Mouse (Mus musculus) embryonic facial prominence, embryonic 14.5 days (tissue): ENCODE data around the gene Slc35g3. TPM values are rescaled to one million over a fixed set of nuclear protein-coding genes. Genes with fewer than 3 reads are reported as not detected.
A peak's percentile ranks its signal among the peaks of the same experiment; 100 is the strongest.

Source experiments
- ATAC-seq: fragments of 200-750 bp; cut with Nextera tagmentation; 2 replicates; pipeline ENCODE4 v1.8.0; 2017; ENCODE audit warnings: low read depth, moderate number of reproducible peaks, moderate TSS enrichment
- DNase-seq: peaks from one replicate; pipeline ENCODE4 v3.0.0-alpha.2; 2015; ENCODE audit warnings: low spot score
- H3K27ac ChIP-seq: fragments of 300-500 bp; sonication (generic); replicated peaks from 2 replicates; pipeline ENCODE4 v1.5.1; 2014; ENCODE audit warnings: low read depth, mild to moderate bottlenecking, low read length, moderate library complexity
- H3K27me3 ChIP-seq: fragments of 300-500 bp; sonication (generic); replicated peaks from 2 replicates; pipeline ENCODE4 v1.6.1; 2014; ENCODE audit warnings: low read length; ENCODE audit not compliant: control insufficient read depth, insufficient read depth
- H3K36me3 ChIP-seq: fragments of 300-500 bp; sonication (generic); 2 replicates; pipeline ENCODE4 v1.6.1; 2014; ENCODE audit warnings: low read length, mixed read lengths; ENCODE audit not compliant: control insufficient read depth, insufficient read depth
- H3K4me1 ChIP-seq: fragments of 300-500 bp; sonication (generic); 2 replicates; pipeline ENCODE4 v1.6.1; 2014; ENCODE audit warnings: antibody characterized with exemption, low read length; ENCODE audit not compliant: control insufficient read depth, insufficient read depth
- H3K4me2 ChIP-seq: fragments of 300-500 bp; sonication (generic); 2 replicates; pipeline ENCODE4 v1.6.1; 2014; ENCODE audit warnings: low read depth, mild to moderate bottlenecking, low read length, moderate library complexity, mixed read lengths
- H3K4me3 ChIP-seq: fragments of 300-500 bp; sonication (generic); 2 replicates; pipeline ENCODE4 v1.5.1; 2014; ENCODE audit warnings: low read depth, mild to moderate bottlenecking, low read length
- H3K9ac ChIP-seq: fragments of 300-500 bp; sonication (generic); 2 replicates; pipeline ENCODE4 v1.6.1; 2014; ENCODE audit warnings: low read depth, mild to moderate bottlenecking, low read length, moderate library complexity, mixed read lengths
- H3K9me3 ChIP-seq: fragments of 300-500 bp; sonication (generic); 2 replicates; pipeline ENCODE4 v1.6.1; 2016; ENCODE audit warnings: low read length; ENCODE audit not compliant: control insufficient read depth
- WGBS: fragments of 180-500 bp; shearing (Covaris S2); extraction: QIAGEN DNeasy Blood & Tissue Kit; methylation state at CpG from one replicate; pipeline ENCODE4 v1.1.7; 2014; 5-methylcytosine and 5-hydroxymethylcytosine counted together
- polyA plus RNA-seq: library from polyadenylated mRNA; unstranded; fragments of >200 nt; fragmentation: Nextera tagmentation; extraction: Ambion mirVana; gene quantifications from 2 replicates; pipeline ENCODE4 v1.2.1, GENCODE M21; 2014

The Slc35g3 gene
- polyA plus RNA-seq: 0.12 TPM in 1 of 2 replicates, not detected in the other

GRCm38 (mm10) chr11:69761868-69762267 is at the start of gene Slc35g3:
Gene Slc35g3, minus strand, starts transcription at chr11:69761968.
- 87% methylated on average over 1 of the region's 1 CpGs for WGBS

GRCm38 (mm10) chr11:69810280-69810679 is 48.5 kb upstream of the Slc35g3 start:
- no peak overlapping the region for H3K4me2 ChIP-seq
- DNase-seq (no peak), ATAC-seq (no peak)
- no peaks in the 10 kb centered on the region for H3K4me1 ChIP-seq
- H3K9ac ChIP-seq: no peak overlapping the region
- no peak overlapping the region for H3K4me3 ChIP-seq
- no peaks in the 10 kb centered on the region for H3K36me3 ChIP-seq
- no peak overlapping the region for H3K27ac ChIP-seq
- no peaks in the 10 kb centered on the region for H3K9me3 ChIP-seq
- peaks cover 7% of the 10 kb centered on the region for H3K27me3 ChIP-seq

More at GRCm38 (mm10) chr11:69761868-69762267, at the start of gene Slc35g3:
- no peaks in the 10 kb centered on the region for H3K9me3 ChIP-seq
- no peak within 1 kb of the TSS for H3K27ac ChIP-seq
- peaks cover 18% of the 10 kb centered on the region for H3K4me1 ChIP-seq
- no peak within 1 kb of the TSS for H3K4me2 ChIP-seq
- ATAC-seq (no peak), DNase-seq (no peak)
- no peaks in the 10 kb centered on the region for H3K36me3 ChIP-seq
- H3K9ac ChIP-seq: no peak within 1 kb of the TSS
- H3K27me3 ChIP-seq: no peaks in the 10 kb centered on the region
- no peak within 1 kb of the TSS for H3K4me3 ChIP-seq

GRCm38 (mm10) chr11:69807641-69808040 is 45.9 kb upstream of the Slc35g3 start:
- DNase-seq (no peak), ATAC-seq (no peak)
- Histone ChIP-seq H3K27me3 (peaks cover 28% of the 10 kb centered on the region), H3K4me3 (no peak overlapping the region), H3K4me2 (no peak overlapping the region), H3K9ac (no peak overlapping the region), H3K4me1 (peaks cover 22% of the 10 kb centered on the region), H3K36me3 (no peaks in the 10 kb centered on the region), H3K27ac (no peak overlapping the region), H3K9me3 (no peaks in the 10 kb centered on the region)
- WGBS: 72% methylated on average over 2 of the region's 2 CpGs

- H3K27ac ChIP-seq: no peak overlapping the region
- DNase-seq (no peak), ATAC-seq (no peak)
- H3K9ac ChIP-seq: no peak overlapping the region
- H3K4me2 ChIP-seq: no peak overlapping the region
- no peaks in the 10 kb centered on the region for H3K9me3 ChIP-seq
- no peak overlapping the region for H3K4me3 ChIP-seq
- WGBS: 84% methylated on average over 4 of the region's 4 CpGs
- peaks cover 35% of the 10 kb centered on the region for H3K27me3 ChIP-seq
- no peaks in the 10 kb centered on the region for H3K36me3 ChIP-seq
- peaks cover 32% of the 10 kb centered on the region for H3K4me1 ChIP-seq
These were observed 44.6 kb upstream of the Slc35g3 start for GRCm38 (mm10) chr11:69806378-69806777.

- WGBS: 6% methylated on average over 27 of the region's 29 CpGs
- peaks cover 35% of the 10 kb centered on the region for H3K27me3 ChIP-seq
These were observed 43.5 kb upstream of the Slc35g3 start, which contains the start of gene Tmem102 for GRCm38 (mm10) chr11:69804972-69805909. Gene Tmem102, minus strand, starts transcription at chr11:69805624.

GRCm38 (mm10) chr11:69804652-69804940 is 42.8 kb upstream of the Slc35g3 start:
- no peaks in the 10 kb centered on the region for H3K9me3 ChIP-seq
- H3K4me2 ChIP-seq: peak overlapping the region; percentile 97
- 9% methylated on average over 12 of the region's 12 CpGs for WGBS
- H3K4me1 ChIP-seq: peaks cover 40% of the 10 kb centered on the region
- peak overlapping the region; percentile 58 for H3K4me3 ChIP-seq
- ATAC-seq: no peak
- DNase-seq: peak; percentile 41
- peak overlapping the region; percentile 59; the same call in 1 of the 2 replicates for H3K9ac ChIP-seq
- peaks cover 35% of the 10 kb centered on the region for H3K27me3 ChIP-seq
- H3K27ac ChIP-seq: no peak overlapping the region
- H3K36me3 ChIP-seq: no peaks in the 10 kb centered on the region

More at GRCm38 (mm10) chr11:69804972-69805909, 43.5 kb upstream of the Slc35g3 start, which contains the start of gene Tmem102:
- peak within 1 kb of the TSS; percentile 59; the same call in 1 of the 2 replicates for H3K9ac ChIP-seq
- no peaks in the 10 kb centered on the region for H3K36me3 ChIP-seq
- H3K9me3 ChIP-seq: no peaks in the 10 kb centered on the region
- ATAC-seq (no peak), DNase-seq (peak; percentile 65)
- peak within 1 kb of the TSS; percentile 97 for H3K4me2 ChIP-seq
- peak within 1 kb of the TSS; percentile 58 for H3K4me3 ChIP-seq
- peaks cover 37% of the 10 kb centered on the region for H3K4me1 ChIP-seq
- H3K27ac ChIP-seq: no peak within 1 kb of the TSS

- DNase-seq (peak; percentile 87), ATAC-seq (peak; percentile 62)
- peaks cover 35% of the 10 kb centered on the region for H3K27me3 ChIP-seq
- H3K9me3 ChIP-seq: no peaks in the 10 kb centered on the region
- no peak overlapping the region for H3K27ac ChIP-seq
- WGBS: 2% methylated on average over 38 of the region's 60 CpGs
- peak overlapping the region; percentile 58 for H3K4me3 ChIP-seq
- peaks cover 44% of the 10 kb centered on the region for H3K4me1 ChIP-seq
- peak overlapping the region; percentile 97 for H3K4me2 ChIP-seq
- H3K36me3 ChIP-seq: no peaks in the 10 kb centered on the region
- peak overlapping the region; percentile 59 for H3K9ac ChIP-seq
These were observed 42.3 kb upstream of the Slc35g3 start for GRCm38 (mm10) chr11:69803786-69804651.

- Histone ChIP-seq H3K9ac (peak overlapping the region; percentile 64), H3K36me3 (no peaks in the 10 kb centered on the region), H3K27ac (no peak overlapping the region), H3K4me2 (peak overlapping the region; percentile 97), H3K9me3 (no peaks in the 10 kb centered on the region), H3K4me3 (peak overlapping the region; percentile 58), H3K27me3 (peaks cover 35% of the 10 kb centered on the region), H3K4me1 (peaks cover 44% of the 10 kb centered on the region)
- WGBS: 2% methylated on average over 11 of the region's 12 CpGs
- DNase-seq (no peak), ATAC-seq (no peak)
These were observed 41.6 kb upstream of the Slc35g3 start for GRCm38 (mm10) chr11:69803328-69803727.
